Mouse (Mus musculus): ENCODE measurements around the gene Rhpn2.

DNA sequence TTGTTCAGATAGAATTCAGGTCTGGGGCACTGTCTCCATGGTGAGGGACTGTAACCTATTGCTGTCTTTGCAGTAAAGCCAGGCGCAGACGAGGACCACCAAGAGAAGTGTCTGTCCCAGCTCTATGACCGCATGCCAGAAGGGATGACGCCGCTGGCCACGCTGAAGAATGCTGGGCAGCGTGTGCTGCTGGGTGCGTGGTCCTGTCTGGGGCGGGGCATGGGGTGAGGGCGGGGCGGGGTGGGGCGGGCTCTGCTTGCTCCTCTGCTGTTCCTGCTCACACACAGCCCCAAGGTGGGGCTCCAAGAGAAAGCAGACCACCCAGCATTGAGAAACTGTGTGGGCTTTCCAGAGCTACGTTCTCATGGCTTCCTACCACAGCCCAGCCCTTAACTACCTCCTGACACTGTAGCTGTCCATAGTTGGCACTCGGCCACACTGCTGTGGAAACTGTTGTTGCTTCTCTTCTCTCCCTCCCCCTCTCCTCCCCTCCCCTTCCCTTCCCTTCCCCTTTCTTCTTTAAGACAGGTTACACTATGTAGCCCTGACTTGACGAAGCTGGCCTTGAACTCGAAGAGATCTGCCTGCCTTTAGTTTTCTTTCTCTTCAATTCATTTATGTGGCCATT lies 45.6 kb downstream of the Rhpn2 start:
- TF ChIP-seq GATA1 (IDR thresholded peaks at IDR 0.05; ENCODE audit: borderline replicate concordance, low read length) (no peak), FLI1 (IDR thresholded peaks at IDR 0.05; ENCODE audit: low read length) (no peak)

All from megakaryocyte, embryonic 14.5 days (primary cell).